Mouse (Mus musculus) heart, embryonic 15.5 days (tissue): ENCODE measurements around the gene Mesd. TPM values are rescaled to one million over a fixed set of nuclear protein-coding genes. Genes with fewer than 3 reads are reported as not detected.
"Not testable (repeated sequence)": the region's sequence is repeated elsewhere in the genome, so short reads cannot be mapped to it uniquely, and the experiment has no call there.

ENCODE experiments used
- ATAC-seq: fragments of 200-750 bp; cut with Nextera tagmentation; replicated peaks from 2 replicates; pipeline ENCODE4 v1.8.0; 2017; ENCODE audit warnings: low read depth, moderate TSS enrichment; ENCODE audit not compliant: insufficient number of reproducible peaks, insufficient read depth, low FRiP score
- H3K27ac ChIP-seq: fragments of 300-500 bp; sonication (generic); 2 replicates; pipeline ENCODE4 v1.5.1; 2015; ENCODE audit warnings: mild to moderate bottlenecking, inconsistent platforms
- H3K27me3 ChIP-seq: fragments of 300-500 bp; sonication (generic); 2 replicates; pipeline ENCODE4 v1.6.1; 2015; ENCODE audit warnings: inconsistent platforms
- H3K36me3 ChIP-seq: fragments of 300-500 bp; sonication (generic); 2 replicates; pipeline ENCODE4 v1.6.1; 2015; ENCODE audit warnings: mild to moderate bottlenecking, inconsistent platforms
- H3K4me1 ChIP-seq: fragments of 300-500 bp; sonication (generic); replicated peaks from 2 replicates; pipeline ENCODE4 v1.6.1; 2015; ENCODE audit warnings: inconsistent platforms
- H3K4me2 ChIP-seq: fragments of 300-500 bp; sonication (generic); 2 replicates; pipeline ENCODE4 v1.6.1; 2015; ENCODE audit warnings: inconsistent platforms, mild to moderate bottlenecking, moderate library complexity
- H3K4me3 ChIP-seq: fragments of 300-500 bp; sonication (generic); 2 replicates; pipeline ENCODE4 v1.5.1; 2015; ENCODE audit warnings: mild to moderate bottlenecking, inconsistent platforms
- H3K9ac ChIP-seq: fragments of 300-500 bp; sonication (generic); 2 replicates; pipeline ENCODE4 v1.6.1; 2015; ENCODE audit warnings: mild to moderate bottlenecking, inconsistent platforms
- H3K9me3 ChIP-seq: fragments of 300-500 bp; sonication (generic); replicated peaks from 2 replicates; pipeline ENCODE4 v1.6.1; 2016; ENCODE audit warnings: inconsistent platforms
- WGBS: fragments of 180-500 bp; shearing (Covaris S2); methylation state at CpG from one replicate; pipeline ENCODE4 v1.1.7; 2015; ENCODE audit warnings: mixed read lengths; 5-methylcytosine and 5-hydroxymethylcytosine counted together
- polyA plus RNA-seq: library from polyadenylated mRNA; unstranded; fragments of >200 nt; fragmentation: Nextera tagmentation; extraction: Ambion mirVana; gene quantifications from 2 replicates; pipeline ENCODE4 v1.2.1, GENCODE M21; 2015

Gene Mesd
- polyA plus RNA-seq, 1 experiment from 2014 or later, result 77.1 TPM

GRCm38 (mm10) chr7:83882633-83883275 is 1.5 kb upstream of the Mesd start:
- WGBS, result 12% methylated on average over 56 of the region's 56 CpGs
- peaks cover 50% of the 10 kb centered on the region for H3K4me1 ChIP-seq
- peak overlapping the region; percentile 72 for H3K4me3 ChIP-seq
- peak overlapping the region; percentile 98 for H3K27ac ChIP-seq
- H3K27me3 ChIP-seq, result no peaks in the 10 kb centered on the region
- 0 out of 2 replicates have a peak, but pooled peaks cover 4% of the 10 kb centered on the region for H3K36me3 ChIP-seq
- no peaks in the 10 kb centered on the region for H3K9me3 ChIP-seq
- H3K9ac ChIP-seq, result peak overlapping the region; percentile 89
- ATAC-seq, result peak; percentile 9; the same call in 1 of the 2 replicates
- peak overlapping the region; percentile 86 for H3K4me2 ChIP-seq

GRCm38 (mm10) chr7:83883276-83884020 is 818 bp upstream of the Mesd start:
- peaks cover 44% of the 10 kb centered on the region for H3K4me1 ChIP-seq
- H3K36me3 ChIP-seq, result no peaks in the 10 kb centered on the region

DNA sequence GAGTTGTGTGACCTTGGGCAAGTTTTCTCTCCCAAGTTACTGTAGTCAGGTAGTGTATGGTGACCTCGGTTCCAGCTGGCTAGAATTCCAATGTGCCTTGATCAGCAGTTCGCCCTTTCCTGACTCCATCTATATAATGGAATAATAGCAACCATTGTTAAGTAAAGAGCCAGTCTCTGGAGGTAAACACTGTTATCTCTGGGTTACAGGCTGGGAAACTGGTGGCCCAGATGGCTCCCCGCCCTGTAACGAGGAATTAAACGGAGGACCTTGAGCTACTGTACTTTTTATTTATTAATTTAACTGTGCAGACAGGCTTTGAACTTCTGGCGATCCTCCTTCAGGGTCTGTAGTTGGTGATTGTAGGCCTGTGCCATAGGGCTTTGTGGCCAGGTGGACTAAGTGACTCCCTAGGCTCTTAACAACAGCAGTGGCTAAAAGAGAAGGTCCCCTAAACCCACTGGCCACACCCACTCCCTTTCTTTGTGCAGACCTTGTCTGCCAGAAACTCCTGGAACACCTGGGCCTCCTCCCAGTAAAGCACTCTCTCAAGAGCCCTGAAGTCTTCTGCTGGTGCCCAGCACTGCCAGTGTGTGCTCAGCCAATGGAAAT is 761 bp downstream of the Mesd start:
- 32% methylated on average over 6 of the region's 6 CpGs for WGBS
- Histone ChIP-seq H3K9me3 (no peaks in the 10 kb centered on the region), H3K4me1 (peaks cover 33% of the 10 kb centered on the region), H3K27me3 (no peaks in the 10 kb centered on the region), H3K4me3 (peak overlapping the region; percentile 72), H3K36me3 (no peaks in the 10 kb centered on the region), H3K4me2 (peak overlapping the region; percentile 86), H3K27ac (peak overlapping the region; percentile 98), H3K9ac (peak overlapping the region; percentile 89)
- ATAC-seq, result no peak

More at GRCm38 (mm10) chr7:83883276-83884020, 818 bp upstream of the Mesd start:
- no peaks in the 10 kb centered on the region for H3K9me3 ChIP-seq
- H3K9ac ChIP-seq, result peak overlapping the region; percentile 89
- peak overlapping the region; percentile 72 for H3K4me3 ChIP-seq
- peak; percentile 83 for ATAC-seq
- H3K27me3 ChIP-seq, result no peaks in the 10 kb centered on the region
- H3K4me2 ChIP-seq, result peak overlapping the region; percentile 86
- H3K27ac ChIP-seq, result peak overlapping the region; percentile 98
- WGBS, result under 1% methylated on average over 74 of the region's 91 CpGs

- Histone ChIP-seq H3K4me3 (no peak overlapping the region), H3K9me3 (no peaks in the 10 kb centered on the region), H3K27ac (peak overlapping the region; percentile 98; the same call in 1 of the 2 replicates), H3K4me2 (no peak overlapping the region), H3K36me3 (no peaks in the 10 kb centered on the region), H3K27me3 (no peaks in the 10 kb centered on the region), H3K9ac (no peak overlapping the region), H3K4me1 (peaks cover 27% of the 10 kb centered on the region)
- 63% methylated on average over 4 of the region's 4 CpGs for WGBS
- no peak for ATAC-seq
Measured at GRCm38 (mm10) chr7:83885835-83886234, 1.6 kb downstream of the Mesd start.

GRCm38 (mm10) chr7:83886366-83887129 is 2.3 kb downstream of the Mesd start:
- H3K4me1 ChIP-seq, result peaks cover 23% of the 10 kb centered on the region
- WGBS, result 92% methylated on average over 6 of the region's 6 CpGs
- no peak for ATAC-seq
- H3K9ac ChIP-seq, result no peak overlapping the region
- no peaks in the 10 kb centered on the region for H3K9me3 ChIP-seq
- no peak overlapping the region for H3K27ac ChIP-seq
- no peaks in the 10 kb centered on the region for H3K27me3 ChIP-seq
- no peaks in the 10 kb centered on the region for H3K36me3 ChIP-seq
- no peak overlapping the region for H3K4me3 ChIP-seq
- no peak overlapping the region for H3K4me2 ChIP-seq

- ATAC-seq, result no peak
- Histone ChIP-seq H3K4me3 (no peak overlapping the region), H3K4me2 (no peak overlapping the region), H3K36me3 (no peaks in the 10 kb centered on the region), H3K9me3 (no peaks in the 10 kb centered on the region), H3K27me3 (no peaks in the 10 kb centered on the region), H3K27ac (no peak overlapping the region), H3K4me1 (peaks cover 22% of the 10 kb centered on the region), H3K9ac (no peak overlapping the region)
- 63% methylated on average over 3 of the region's 3 CpGs for WGBS
Measured at GRCm38 (mm10) chr7:83889383-83889782, 5.1 kb downstream of the Mesd start.

GRCm38 (mm10) chr7:83889946-83890345 is 5.7 kb downstream of the Mesd start:
- not testable (repeated sequence) for H3K4me3 ChIP-seq, H3K27ac ChIP-seq

DNA sequence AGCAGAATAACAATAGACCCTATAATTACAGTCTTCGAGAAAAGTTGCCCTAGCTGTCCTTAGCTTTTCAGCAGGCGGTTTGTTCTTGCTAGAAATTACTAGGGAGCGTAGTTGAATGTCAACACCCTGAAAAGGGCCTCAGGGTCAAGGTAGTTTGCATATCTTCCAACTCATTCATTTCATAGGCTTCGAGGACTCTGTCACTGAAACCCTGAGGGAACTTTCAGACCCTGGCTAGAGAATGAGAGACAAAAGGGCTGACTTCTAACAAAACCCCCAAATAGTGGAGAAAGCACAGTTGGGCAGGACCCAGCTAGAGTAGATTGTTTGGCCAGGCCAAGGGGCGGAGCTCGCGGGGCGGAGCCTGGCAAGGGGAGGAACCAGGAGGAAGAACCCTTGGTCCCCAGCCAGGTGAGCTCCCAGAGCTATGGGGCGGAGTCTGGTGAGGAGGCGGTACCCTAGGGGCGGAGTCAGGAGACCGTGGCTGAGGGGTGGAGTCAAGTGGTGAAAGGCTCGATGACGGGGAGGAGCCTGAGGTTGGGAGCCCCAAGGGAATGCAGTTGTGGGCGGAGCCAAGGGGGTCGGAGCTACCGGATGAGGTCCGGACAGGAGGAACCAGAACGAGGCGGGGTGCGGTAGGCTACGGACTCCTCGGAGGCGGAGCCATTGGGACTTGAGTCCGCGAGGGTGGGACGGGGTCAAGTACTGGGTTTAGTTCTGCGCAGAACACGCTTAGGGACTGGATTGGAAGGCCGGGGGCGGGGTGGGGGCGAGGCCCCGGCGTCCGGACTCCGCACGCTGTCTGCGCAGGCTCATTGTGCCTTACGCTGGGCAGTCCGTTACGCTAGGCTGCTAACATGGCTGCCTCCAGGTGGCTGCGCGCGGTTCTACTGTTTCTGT is 7.4 kb downstream of the Mesd start:
- H3K4me1 ChIP-seq, result peaks cover 17% of the 10 kb centered on the region
- peaks cover 20% of the 10 kb centered on the region; the same call in 1 of the 2 replicates for H3K36me3 ChIP-seq
- H3K27me3 ChIP-seq, result no peaks in the 10 kb centered on the region
- H3K4me2 ChIP-seq, result peak overlapping the region; percentile 76
- peak; percentile 97 for ATAC-seq
- WGBS, result 3% methylated on average over 42 of the region's 44 CpGs
- peak overlapping the region; percentile 67 for H3K4me3 ChIP-seq
- H3K9me3 ChIP-seq, result no peaks in the 10 kb centered on the region
- peak overlapping the region; percentile 69 for H3K9ac ChIP-seq
- H3K27ac ChIP-seq, result peak overlapping the region; percentile 91

More at GRCm38 (mm10) chr7:83889946-83890345, 5.7 kb downstream of the Mesd start:
- not testable (repeated sequence) for ATAC-seq, H3K9me3 ChIP-seq, H3K27me3 ChIP-seq, H3K4me2 ChIP-seq, H3K36me3 ChIP-seq, H3K9ac ChIP-seq
- peaks cover 22% of the 10 kb centered on the region for H3K4me1 ChIP-seq
- WGBS, result 91% methylated on average over 5 of the region's 5 CpGs

- WGBS, result under 1% methylated on average over 21 of the region's 21 CpGs
- peak overlapping the region; percentile 91 for H3K27ac ChIP-seq
- peak overlapping the region; percentile 76 for H3K4me2 ChIP-seq
- peak overlapping the region; percentile 67 for H3K4me3 ChIP-seq
- H3K27me3 ChIP-seq, result no peaks in the 10 kb centered on the region
- no peak for ATAC-seq
- H3K9ac ChIP-seq, result peak overlapping the region; percentile 69
- peaks cover 22% of the 10 kb centered on the region for H3K36me3 ChIP-seq
- peaks cover 17% of the 10 kb centered on the region for H3K4me1 ChIP-seq
- H3K9me3 ChIP-seq, result no peaks in the 10 kb centered on the region
Measured at GRCm38 (mm10) chr7:83892333-83892669, 8.0 kb downstream of the Mesd start.

DNA sequence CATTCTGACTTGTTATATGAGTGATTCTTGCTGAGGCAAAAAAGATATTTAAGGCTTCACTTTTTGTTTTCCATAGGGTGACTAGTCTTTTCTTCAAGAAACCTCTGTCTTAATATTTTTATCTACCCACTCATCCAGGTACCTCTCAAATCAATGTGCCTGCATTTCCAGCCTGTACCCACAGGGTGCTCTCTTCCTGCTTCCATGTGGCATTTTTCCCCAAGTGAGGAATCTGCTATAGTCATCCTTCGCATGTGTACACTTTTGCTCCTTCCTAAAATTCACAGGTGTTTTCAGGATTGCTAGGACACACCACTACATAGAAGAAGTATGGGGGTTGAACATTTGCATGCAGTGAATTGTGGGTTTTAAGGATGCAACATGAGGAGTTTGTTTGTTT is 10.1 kb downstream of the Mesd start:
- no peak for ATAC-seq
- Histone ChIP-seq H3K27me3 (no peaks in the 10 kb centered on the region), H3K4me3 (no peak overlapping the region), H3K9me3 (no peaks in the 10 kb centered on the region), H3K9ac (no peak overlapping the region), H3K4me1 (peaks cover 17% of the 10 kb centered on the region), H3K36me3 (peaks cover 43% of the 10 kb centered on the region), H3K27ac (no peak overlapping the region), H3K4me2 (no peak overlapping the region)
- 96% methylated on average over 1 of the region's 1 CpGs for WGBS
